Mouse (Mus musculus) bone marrow, adult 2 months (tissue): ENCODE measurements around the gene Agbl5.

ENCODE experiments used
- CTCF ChIP-seq: fragments of 200-500 bp; IDR thresholded peaks from 2 replicates; pipeline ENCODE4 v1.5.1; 2011; ENCODE audit warnings: low read length, control low read depth; ENCODE audit not compliant: control insufficient read depth, insufficient read depth
- POLR2A ChIP-seq: fragments of 200-500 bp; IDR thresholded peaks from 2 replicates; pipeline ENCODE4 v1.6.1; 2011; ENCODE audit warnings: low read depth, mild to moderate bottlenecking, control low read depth, low read length, borderline replicate concordance; ENCODE audit not compliant: control insufficient read depth

- no peak for TF ChIP-seq CTCF
- 0 out of 2 replicates have a peak, but pooled peaks have one; percentile 22 for TF ChIP-seq POLR2A
Measured at GRCm38 (mm10) chr5:30913060-30913841, 24.8 kb downstream of the Agbl5 start, which contains the start of gene Emilin1.
